Mouse (Mus musculus) cerebellum, adult 11 months (tissue): ENCODE data around the gene Cyp2w1.

Experiments used
- DNase-seq: peaks from one replicate; pipeline ENCODE4 v3.0.0; 2022

The Cyp2w1 gene

GRCm38 (mm10) chr5:139365827-139366226 lies 13.4 kb downstream of the Cyp2w1 start:
- DNase-seq = no peak

GRCm38 (mm10) chr5:139366484-139366883 lies 14.1 kb downstream of the Cyp2w1 start:
- DNase-seq = no peak

GRCm38 (mm10) chr5:139367884-139368458 lies 15.6 kb downstream of the Cyp2w1 start:
- no peak for DNase-seq

GRCm38 (mm10) chr5:139368638-139369320 lies 16.4 kb downstream of the Cyp2w1 start:
- DNase-seq = no peak

GRCm38 (mm10) chr5:139370336-139370735 lies 17.9 kb downstream of the Cyp2w1 start:
- DNase-seq = no peak

GRCm38 (mm10) chr5:139371118-139371517 lies 18.7 kb downstream of the Cyp2w1 start:
- no peak for DNase-seq

- peak; percentile 83 for DNase-seq
Observed at GRCm38 (mm10) chr5:139371631-139372401, 19.4 kb downstream of the Cyp2w1 start.

GRCm38 (mm10) chr5:139373126-139373525 lies 20.7 kb downstream of the Cyp2w1 start:
- DNase-seq = no peak

- no peak for DNase-seq
Observed at GRCm38 (mm10) chr5:139373889-139374444, 21.6 kb downstream of the Cyp2w1 start.

- DNase-seq = no peak
Observed at GRCm38 (mm10) chr5:139374841-139375240, 22.4 kb downstream of the Cyp2w1 start.

- DNase-seq = no peak
Observed at GRCm38 (mm10) chr5:139377468-139378270, 25.3 kb downstream of the Cyp2w1 start, which contains the start of gene Gpr146. Gpr146 (plus strand) TSS chr5:139377697.

- DNase-seq = no peak
Observed at GRCm38 (mm10) chr5:139378271-139378556, 25.8 kb downstream of the Cyp2w1 start.

GRCm38 (mm10) chr5:139378986-139379629 lies 26.7 kb downstream of the Cyp2w1 start:
- DNase-seq = no peak

- DNase-seq = no peak
Observed at GRCm38 (mm10) chr5:139379771-139380384, 27.5 kb downstream of the Cyp2w1 start.

- DNase-seq = peak; percentile 90
Observed at GRCm38 (mm10) chr5:139380385-139381248, 28.2 kb downstream of the Cyp2w1 start.

- no peak for DNase-seq
Observed at GRCm38 (mm10) chr5:139381586-139382513, 29.4 kb downstream of the Cyp2w1 start.

GRCm38 (mm10) chr5:139382760-139383159 lies 30.3 kb downstream of the Cyp2w1 start:
- no peak for DNase-seq

GRCm38 (mm10) chr5:139383234-139383633 lies 30.8 kb downstream of the Cyp2w1 start:
- DNase-seq = no peak

- DNase-seq = no peak
Observed at GRCm38 (mm10) chr5:139384531-139384930, 32.1 kb downstream of the Cyp2w1 start.

- no peak for DNase-seq
Observed at GRCm38 (mm10) chr5:139386047-139386446, 33.6 kb downstream of the Cyp2w1 start.
